Mouse (Mus musculus): ENCODE measurements around the gene Creb3. TPM values are rescaled to one million over a fixed set of nuclear protein-coding genes. Genes with fewer than 3 reads are reported as not detected.
"Not testable (repeated sequence)": the region's sequence is repeated elsewhere in the genome, so short reads cannot be mapped to it uniquely, and the experiment has no call there.

Gene Creb3
- total RNA-seq, 2 experiments from 2014 or later: 40.3 to 47.4 TPM

DNA sequence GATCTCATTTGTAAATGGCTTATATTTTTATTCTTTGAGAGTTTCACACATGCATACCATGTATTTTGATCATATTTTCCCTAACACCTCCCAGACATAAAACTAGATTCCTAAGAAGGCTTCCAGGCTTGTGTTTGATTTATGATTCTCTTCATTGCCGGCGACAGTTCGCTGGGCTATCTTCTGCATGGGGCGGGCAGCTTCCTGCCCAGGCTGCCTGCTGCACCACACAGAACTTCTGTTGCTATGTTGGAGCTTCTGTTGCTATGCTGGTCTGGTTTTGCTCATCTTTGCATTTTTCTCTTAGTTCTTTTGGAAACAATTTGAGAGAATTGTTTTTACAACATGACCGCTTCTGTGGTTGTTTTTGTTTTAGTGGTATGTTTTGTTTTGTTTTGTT is 29.4 kb downstream of the Creb3 start:
- TF ChIP-seq CTCF (IDR thresholded peaks at IDR 0.05): no peak
- intact Hi-C loops (cut with DNase I): no loop called here
- Histone ChIP-seq H3K4me3 (no peak overlapping the region), H3K27ac (no peak overlapping the region)
- no peak for DNase-seq

GRCm38 (mm10) chr4:43591961-43592360 is 29.8 kb downstream of the Creb3 start:
- DNase-seq: no peak
- Histone ChIP-seq H3K4me3 (no peak overlapping the region), H3K27ac (no peak overlapping the region)
- intact Hi-C loops (cut with DNase I): no loop called here
- TF ChIP-seq CTCF (IDR thresholded peaks at IDR 0.05): no peak

GRCm38 (mm10) chr4:43593453-43593852 is 31.3 kb downstream of the Creb3 start:
- Histone ChIP-seq H3K27ac (no peak overlapping the region), H3K4me3 (no peak overlapping the region)
- intact Hi-C loops (cut with DNase I): no loop called here
- DNase-seq: no peak
- no peak for TF ChIP-seq CTCF (IDR thresholded peaks at IDR 0.05)

DNA sequence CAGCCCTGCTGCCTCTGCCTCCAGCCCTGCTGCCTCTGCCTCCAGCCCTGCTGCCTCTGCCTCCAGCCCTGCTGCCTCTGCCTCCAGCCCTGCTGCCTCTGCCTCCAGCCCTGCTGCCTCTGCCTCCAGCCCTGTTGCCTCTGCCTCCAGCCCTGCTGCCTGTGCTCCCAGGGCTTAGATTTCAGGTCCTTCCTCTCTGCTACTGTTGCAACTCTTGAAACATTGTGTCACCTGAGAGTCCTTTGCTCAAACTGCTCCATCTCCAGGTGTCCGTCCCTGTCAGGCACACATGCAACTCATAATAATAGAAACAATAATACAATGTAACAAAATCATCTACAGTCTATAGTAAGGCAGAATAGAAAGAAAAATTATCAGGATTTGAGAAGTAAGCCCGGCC is 34.5 kb downstream of the Creb3 start:
- H3K4me3 ChIP-seq; H3K27ac ChIP-seq; DNase-seq; intact Hi-C loops (cut with DNase I): not testable (repeated sequence)

DNA sequence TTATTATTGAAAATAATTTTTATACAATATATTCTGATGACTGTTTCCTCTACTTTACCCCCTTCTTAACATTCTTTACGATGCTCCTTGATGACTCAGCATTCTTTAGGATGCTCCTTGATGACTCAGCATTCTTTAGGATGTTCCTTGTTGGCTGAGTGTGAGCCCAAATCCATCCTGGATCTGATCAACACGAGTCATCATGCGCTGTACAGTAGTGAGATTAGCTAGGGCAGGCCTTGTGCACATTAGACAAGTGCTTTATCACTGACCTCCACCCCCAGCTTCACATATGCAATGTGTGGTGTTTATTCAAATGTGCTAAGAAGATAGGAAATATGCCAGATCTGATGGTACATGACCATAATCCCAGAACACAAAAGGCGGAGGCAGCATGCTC is 36.1 kb downstream of the Creb3 start:
- intact Hi-C loops (cut with DNase I): no loop called here
- no peak overlapping the region for H3K4me3 ChIP-seq
- no peak for TF ChIP-seq CTCF (IDR thresholded peaks at IDR 0.05)
- no peak overlapping the region for H3K27ac ChIP-seq
- DNase-seq: no peak

DNA sequence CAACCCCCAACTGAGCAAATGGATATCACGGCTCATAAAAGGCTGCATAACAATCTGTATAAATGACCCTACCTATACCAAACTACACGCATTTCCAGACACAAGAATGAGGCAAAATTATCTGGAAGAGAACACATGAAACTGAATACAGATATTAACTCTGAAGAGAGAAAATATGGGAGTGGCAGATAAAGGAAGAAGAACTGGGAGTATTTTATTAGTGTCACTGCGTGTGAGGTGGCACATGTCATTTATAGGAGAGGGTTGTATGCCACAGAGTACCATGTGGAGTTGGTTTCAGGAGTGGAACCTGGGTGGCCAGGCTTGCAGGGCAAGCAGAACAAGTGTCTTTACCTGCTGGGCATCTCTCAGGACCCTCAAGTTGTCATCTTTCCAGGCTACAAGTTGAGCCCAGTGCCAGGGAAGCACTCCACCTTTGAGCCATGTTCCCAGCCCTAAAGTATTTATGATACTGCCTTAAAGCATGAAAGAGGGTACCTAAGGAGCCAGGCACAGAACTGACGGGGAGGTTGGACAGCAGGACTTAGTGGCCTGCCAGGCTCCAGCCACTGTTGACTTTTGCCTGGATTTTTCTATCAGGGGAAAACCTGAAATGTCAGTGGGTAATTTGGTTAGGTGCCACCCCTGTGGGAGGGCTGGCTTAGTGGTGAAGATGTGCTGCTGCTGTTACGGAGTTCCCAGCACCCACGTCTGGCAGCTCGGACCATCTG is 36.7 kb downstream of the Creb3 start:
- intact Hi-C loops (cut with DNase I): no loop called here
- H3K27ac ChIP-seq: no peak overlapping the region
- DNase-seq: no peak
- H3K4me3 ChIP-seq: no peak overlapping the region
- no peak for TF ChIP-seq CTCF (IDR thresholded peaks at IDR 0.05)

- H3K4me3 ChIP-seq: no peak overlapping the region
- H3K27ac ChIP-seq: no peak overlapping the region
- DNase-seq: no peak
- no peak for TF ChIP-seq CTCF (IDR thresholded peaks at IDR 0.05)
- intact Hi-C loops (cut with DNase I): no loop called here
Observed at GRCm38 (mm10) chr4:43600195-43600934, 38.2 kb downstream of the Creb3 start.

GRCm38 (mm10) chr4:43604099-43604498 is 42.0 kb downstream of the Creb3 start:
- no peak for TF ChIP-seq CTCF (IDR thresholded peaks at IDR 0.05)
- Histone ChIP-seq H3K27ac (no peak overlapping the region), H3K4me3 (no peak overlapping the region)
- no peak for DNase-seq
- intact Hi-C loops (cut with DNase I): no loop called here

DNA sequence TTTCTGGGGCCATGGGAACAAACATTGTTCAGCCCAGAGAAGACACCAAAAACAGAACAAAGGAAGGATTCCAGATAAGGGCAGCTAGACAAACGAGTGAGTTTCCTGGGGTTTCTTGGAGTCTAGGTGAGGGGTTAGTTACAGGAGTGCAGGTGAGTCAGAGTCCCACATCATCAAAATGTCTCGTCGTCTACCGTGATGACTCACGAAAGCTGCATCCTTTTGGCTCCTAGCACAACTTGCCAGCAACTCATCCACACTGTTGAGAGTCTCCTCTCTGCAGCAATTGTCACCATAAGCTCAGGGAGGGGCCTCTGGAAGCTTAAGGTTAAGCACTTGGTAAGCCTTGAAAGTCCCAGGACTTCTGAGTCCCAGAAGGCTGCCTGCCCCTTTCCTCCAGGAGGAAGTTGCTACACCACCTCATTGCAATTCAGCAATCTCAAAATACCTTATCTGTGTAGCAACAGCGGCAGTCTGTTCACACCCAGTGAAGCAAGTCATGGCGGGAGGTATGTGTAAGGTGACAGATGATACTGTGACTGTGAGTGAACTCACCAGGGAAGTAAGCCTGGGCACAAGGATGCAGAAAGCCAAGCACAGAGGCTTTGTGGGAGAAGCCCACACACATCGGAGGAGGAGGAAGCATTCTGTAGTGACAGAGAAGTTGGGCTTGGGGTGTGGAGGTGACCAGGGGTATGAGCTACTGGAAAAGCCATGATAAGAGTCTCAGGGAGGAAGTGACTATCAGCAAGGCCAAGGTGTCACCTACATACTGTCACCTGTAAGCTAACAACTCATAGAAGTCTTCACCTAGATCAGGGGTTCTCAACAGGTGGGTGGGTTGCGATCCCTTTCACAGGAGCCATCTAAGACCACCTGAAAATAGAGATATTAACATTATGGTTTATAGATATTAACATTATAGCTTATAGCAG is 42.9 kb downstream of the Creb3 start:
- intact Hi-C loops (cut with DNase I): no loop called here
- Histone ChIP-seq H3K4me3 (no peak overlapping the region), H3K27ac (no peak overlapping the region)
- TF ChIP-seq CTCF (IDR thresholded peaks at IDR 0.05): no peak
- DNase-seq: no peak

- intact Hi-C loops (cut with DNase I): no loop called here
- no peak overlapping the region for H3K27ac ChIP-seq
- TF ChIP-seq CTCF (IDR thresholded peaks at IDR 0.05): no peak
- no peak overlapping the region for H3K4me3 ChIP-seq
- DNase-seq: no peak
Observed at GRCm38 (mm10) chr4:43612534-43612933, 50.4 kb downstream of the Creb3 start.

GRCm38 (mm10) chr4:43613060-43613730 is 51.1 kb downstream of the Creb3 start:
- intact Hi-C loops (cut with DNase I): no loop called here
- H3K4me3 ChIP-seq: no peak overlapping the region
- TF ChIP-seq CTCF (IDR thresholded peaks at IDR 0.05): no peak
- H3K27ac ChIP-seq: no peak overlapping the region
- no peak for DNase-seq

Other genes starting within 250 kb of the Creb3 start
- gene Rusc2, start 180.4 kb upstream of the Creb3 start, total RNA-seq (2021): 10 to 100 TPM; 19.0 to 29.6 TPM
- not detected for gene Fam166b, start 133.2 kb upstream of the Creb3 start, total RNA-seq (2021)
- 10 to 100 TPM; 55.7 to 57.8 TPM for gene Tesk1, start 120.4 kb upstream of the Creb3 start, total RNA-seq (2021)
- not detected for gene Cd72, start 107.7 kb upstream of the Creb3 start, total RNA-seq (2021)
- gene Sit1, start 78.6 kb upstream of the Creb3 start, total RNA-seq (2021): not detected
- 10 to 100 TPM; 26.3 to 27.8 TPM for gene Ccdc107, start 69.4 kb upstream of the Creb3 start, total RNA-seq (2021)
- gene Arhgef39, start 62.6 kb upstream of the Creb3 start, total RNA-seq (2021): not detected
- gene Car9, start 55.4 kb upstream of the Creb3 start, total RNA-seq (2021): 1 to 10 TPM; 3.7 to 4.8 TPM
- gene Tpm2, start 38.6 kb upstream of the Creb3 start, total RNA-seq (2021): over 10,000 TPM in 1 of 2 experiments, 1,000 to 10,000 TPM in 1; 4,293 to 10,756 TPM
- gene Tln1, start 359 bp downstream of the Creb3 start, total RNA-seq (2021): 10 to 100 TPM; 52.3 to 62.4 TPM
- gene Rgp1, start 16.4 kb downstream of the Creb3 start, total RNA-seq (2021): 10 to 100 TPM; 20.0 to 24.3 TPM
- gene Gba2, start 16.5 kb downstream of the Creb3 start, total RNA-seq (2021): 1 to 10 TPM; 4.8 to 5.5 TPM
- gene Msmp, start 22.2 kb downstream of the Creb3 start, total RNA-seq (2021): under 1 TPM in 1 of 2 experiments, not detected in 1; 0.45 TPM
- gene Npr2, start 69.6 kb downstream of the Creb3 start, total RNA-seq (2021): 10 to 100 TPM; 32.4 to 51.4 TPM
- under 1 TPM in 1 of 2 experiments, not detected in 1; 0.31 TPM for gene Spag8, start 91.3 kb downstream of the Creb3 start, total RNA-seq (2021)
- 10 to 100 TPM; 35.8 to 47.9 TPM for gene Hint2, start 94.1 kb downstream of the Creb3 start, total RNA-seq (2021)
- 10 to 100 TPM in 1 of 2 experiments, 1 to 10 TPM in 1; 8.4 to 14.9 TPM for gene Tmem8b, start 106.6 kb downstream of the Creb3 start, total RNA-seq (2021)
- gene Fam221b, start 106.8 kb downstream of the Creb3 start, total RNA-seq (2021): under 1 TPM; 0.08 to 0.15 TPM
- not detected for gene Olfr70, start 138.5 kb downstream of the Creb3 start, total RNA-seq (2021)
- gene Olfr71, start 147.9 kb downstream of the Creb3 start, total RNA-seq (2021): not detected
- gene Hrct1, start 164.9 kb downstream of the Creb3 start, total RNA-seq (2021): 1 to 10 TPM; 1.1 to 2.4 TPM
- 1 to 10 TPM; 1.4 to 2.3 TPM for gene Spaar, start 167.7 kb downstream of the Creb3 start, total RNA-seq (2021)
- gene Olfr159, start 208.7 kb downstream of the Creb3 start, total RNA-seq (2021): not detected